Mouse (Mus musculus) kidney, postnatal 14 days (tissue): Measurements from ENCODE around the gene Saa4.
"Not testable (repeated sequence)": the region's sequence is repeated elsewhere in the genome, so short reads cannot be mapped to it uniquely, and the experiment has no call there.

ENCODE experiments used
- DNase-seq: peaks from one replicate; pipeline ENCODE4 v3.0.0; 2022; ENCODE audit warnings: mixed read lengths

Gene Saa4

GRCm38 (mm10) chr7:46732458-46732857 is at the start of gene Saa4:
Saa4 (minus strand) TSS chr7:46732603.
- DNase-seq = no peak

DNA sequence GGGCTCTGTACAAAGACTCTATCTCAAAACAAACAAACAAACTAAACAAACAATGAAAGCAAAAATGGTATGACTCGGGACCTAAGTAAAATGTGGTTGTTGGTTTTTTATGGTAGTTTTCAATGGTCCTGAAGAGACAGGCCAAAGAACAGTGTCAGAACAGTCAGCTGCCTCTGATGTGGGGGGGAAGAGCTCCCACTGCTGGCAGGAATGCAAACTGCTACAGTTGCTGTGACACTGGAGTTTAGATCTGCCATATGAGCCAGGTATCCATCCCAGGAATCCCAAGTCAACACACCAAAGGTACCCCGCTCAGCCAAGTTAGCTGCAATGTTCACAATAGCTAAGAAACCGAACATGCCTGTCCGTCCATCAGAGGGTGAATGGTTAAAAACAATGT is 38.3 kb upstream of the Saa4 start:
- peak; percentile 60 for DNase-seq

- DNase-seq = no peak
Measured at GRCm38 (mm10) chr7:46768451-46768850, 36.0 kb upstream of the Saa4 start.

GRCm38 (mm10) chr7:46767371-46767770 is 35.0 kb upstream of the Saa4 start:
- no peak for DNase-seq

DNA sequence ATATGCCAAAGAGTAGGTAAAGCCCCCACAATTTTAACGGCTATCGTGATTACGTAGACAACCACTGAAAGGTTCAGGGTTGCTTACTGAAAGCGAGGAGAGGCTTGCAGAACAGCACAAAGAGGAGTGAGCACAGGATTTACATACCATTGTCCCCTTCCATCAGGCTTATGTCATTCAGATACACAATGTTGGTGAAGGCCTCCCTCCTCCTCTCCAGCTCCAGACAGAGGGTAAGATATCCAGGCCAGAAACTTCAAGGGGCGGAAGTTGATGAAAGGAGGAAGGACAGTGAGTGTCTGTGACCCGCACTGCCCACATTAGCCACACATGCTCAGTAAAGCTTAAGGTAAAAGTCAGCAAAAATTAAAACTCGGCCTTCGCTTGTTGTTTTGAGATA is 32.3 kb upstream of the Saa4 start:
- no peak for DNase-seq

GRCm38 (mm10) chr7:46762601-46763000 is 30.2 kb upstream of the Saa4 start:
- no peak for DNase-seq

GRCm38 (mm10) chr7:46761049-46761795 is 28.8 kb upstream of the Saa4 start:
- no peak for DNase-seq

DNA sequence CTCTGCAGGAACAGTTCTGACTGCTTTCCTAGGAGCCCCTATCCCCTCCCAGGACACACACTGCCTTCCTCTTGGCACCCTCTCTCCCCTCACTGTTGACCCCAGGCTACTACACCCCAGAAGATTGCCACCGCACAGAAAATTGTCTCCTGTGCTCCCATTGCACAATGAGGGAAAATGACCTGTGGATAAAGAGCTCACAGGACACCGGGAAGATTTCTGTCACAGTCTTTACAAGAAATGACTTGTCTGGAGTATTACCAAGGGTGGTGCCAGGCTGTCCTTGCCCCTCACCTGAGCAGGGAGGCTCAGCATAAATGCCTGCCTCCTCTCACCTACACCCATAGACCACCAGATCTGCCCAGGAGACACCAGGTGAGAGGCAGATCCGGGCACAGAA is 19.1 kb upstream of the Saa4 start, which contains the start of gene Saa2:
Gene Saa2, plus strand, starts transcription at position 301 of the 400 bp plus-strand sequence.
- no peak for DNase-seq

DNA sequence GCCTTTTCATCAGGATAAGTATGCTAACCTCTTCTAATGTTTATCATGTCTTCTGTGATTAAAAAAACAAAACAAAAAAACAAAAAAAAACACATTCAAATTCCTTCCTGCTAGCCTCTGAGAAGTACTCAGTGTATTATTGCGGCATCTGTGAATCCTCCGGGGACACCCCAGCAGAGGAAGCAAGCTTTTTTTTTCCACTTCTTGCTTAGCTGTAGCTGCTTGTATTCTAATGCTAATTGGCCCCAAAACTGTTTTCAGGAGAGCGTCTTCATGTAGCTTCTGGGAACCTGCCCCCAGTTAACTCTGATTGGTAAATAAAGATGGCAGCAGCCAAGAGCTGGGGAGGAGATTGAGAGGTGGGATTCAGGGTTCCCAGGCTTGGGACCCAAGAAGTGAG is 16.1 kb upstream of the Saa4 start:
- DNase-seq = no peak

- no peak for DNase-seq
Measured at GRCm38 (mm10) chr7:46746381-46746780, 14.0 kb upstream of the Saa4 start.

GRCm38 (mm10) chr7:46745816-46746215 is 13.4 kb upstream of the Saa4 start:
- DNase-seq = no peak

- DNase-seq = not testable (repeated sequence)
Measured at GRCm38 (mm10) chr7:46742880-46743279, 10.5 kb upstream of the Saa4 start, which contains the start of gene Saa1. Saa1 (minus strand) TSS chr7:46742980.

DNA sequence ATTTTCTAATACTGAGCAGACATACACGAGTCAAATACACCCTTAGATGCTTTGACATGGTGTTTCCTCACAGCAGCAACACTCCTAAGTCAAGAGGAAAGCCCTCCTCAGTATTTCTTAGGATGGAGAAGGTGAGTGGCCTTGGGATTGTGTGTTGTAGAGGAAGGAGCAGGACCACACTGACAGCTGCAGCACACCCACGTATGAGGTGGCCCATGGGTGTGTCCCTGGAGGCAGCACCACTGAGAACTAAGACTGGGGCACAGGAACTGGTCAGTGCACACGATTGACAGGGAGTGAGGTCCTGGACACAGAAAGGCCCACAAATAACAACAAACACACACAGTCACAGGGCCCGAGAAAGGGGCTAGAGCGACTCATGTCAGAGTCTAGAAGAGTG is 7.6 kb upstream of the Saa4 start:
- DNase-seq = not testable (repeated sequence)

GRCm38 (mm10) chr7:46738561-46739460 is 6.4 kb upstream of the Saa4 start:
- DNase-seq = peak; percentile 31

DNA sequence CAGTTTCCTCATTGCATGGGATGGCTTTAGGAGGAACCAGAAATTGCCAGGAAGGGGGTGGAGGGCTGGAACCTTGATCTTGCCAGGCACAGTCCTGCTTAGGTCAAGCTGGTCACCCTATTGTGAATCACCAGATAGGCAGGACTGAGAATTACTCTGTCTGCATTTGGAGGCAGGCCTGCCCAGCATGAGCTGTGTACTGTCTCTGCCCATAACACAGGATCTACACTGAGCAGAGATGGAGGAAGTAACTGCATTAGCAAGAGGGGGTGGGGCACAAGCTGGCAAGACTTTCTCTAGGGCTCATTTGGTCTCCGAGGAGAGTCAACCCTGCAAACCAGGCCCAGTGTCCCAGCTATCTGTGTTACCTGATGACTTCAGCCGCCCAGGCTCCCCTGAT is 2.6 kb upstream of the Saa4 start:
- no peak for DNase-seq

DNA sequence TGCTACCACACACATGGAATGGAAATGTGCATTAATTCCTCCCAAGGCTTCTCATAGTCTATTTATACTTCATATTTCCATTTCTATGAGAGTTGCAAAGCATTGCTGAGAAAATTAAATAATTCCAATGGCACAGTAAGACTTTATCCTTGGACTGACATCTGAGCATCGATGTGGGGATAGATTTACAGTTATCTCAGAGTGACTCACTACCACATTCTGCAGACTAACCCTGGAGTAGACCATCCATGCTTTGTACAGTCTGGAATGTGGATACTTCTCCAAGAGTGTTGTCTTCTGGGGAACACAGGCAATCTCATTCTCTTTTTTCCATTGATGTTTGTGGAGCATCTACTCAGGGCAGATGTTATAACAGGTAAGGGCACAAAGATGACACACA is 4.8 kb downstream of the Saa4 start:
- no peak for DNase-seq

GRCm38 (mm10) chr7:46724396-46724795 is 8.0 kb downstream of the Saa4 start:
- no peak for DNase-seq

GRCm38 (mm10) chr7:46723849-46724248 is 8.6 kb downstream of the Saa4 start:
- peak; percentile 48 for DNase-seq

GRCm38 (mm10) chr7:46723354-46723753 is 9.0 kb downstream of the Saa4 start:
- DNase-seq = no peak

DNA sequence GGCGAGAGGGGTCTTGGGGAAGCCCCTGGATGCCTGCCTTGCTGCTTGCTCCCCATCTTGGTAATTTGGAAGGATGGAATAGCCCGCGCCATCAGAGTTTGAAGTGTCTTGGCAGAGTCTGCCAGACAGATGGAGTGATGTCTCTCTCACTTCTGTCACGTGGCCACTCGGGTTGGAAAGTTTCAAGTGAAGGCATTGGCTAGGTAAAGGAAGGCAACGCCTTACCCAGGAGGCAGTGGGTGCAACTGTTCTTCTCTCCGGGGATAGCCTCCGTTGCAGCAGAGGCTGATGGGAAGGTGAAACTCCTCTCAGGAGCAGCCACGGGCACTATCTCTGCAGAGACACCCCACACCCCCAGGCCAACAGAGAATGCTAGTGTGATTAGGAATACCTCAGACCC is 11.9 kb downstream of the Saa4 start:
- DNase-seq = no peak

DNA sequence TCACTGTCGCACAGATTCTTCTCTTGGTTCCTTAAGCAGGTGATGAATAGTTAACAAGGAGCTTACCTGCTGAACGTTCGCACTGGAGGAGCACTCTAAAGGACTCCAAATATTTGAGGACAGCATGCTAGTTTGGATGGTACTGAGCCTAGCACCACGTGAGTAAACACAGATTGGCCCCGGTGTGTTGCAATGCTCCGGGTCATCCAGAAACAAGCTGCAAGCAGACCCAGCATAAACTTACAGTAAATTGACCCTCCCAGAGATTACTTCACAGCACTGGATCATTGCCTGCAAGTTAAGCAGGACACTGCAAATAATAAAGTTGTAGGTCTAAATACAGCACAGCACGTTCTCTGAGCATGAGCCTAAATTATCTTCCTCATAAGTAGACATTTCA is 12.9 kb downstream of the Saa4 start:
- DNase-seq = no peak

GRCm38 (mm10) chr7:46718591-46719270 is 13.7 kb downstream of the Saa4 start:
- no peak for DNase-seq

- peak; percentile 29 for DNase-seq
Measured at GRCm38 (mm10) chr7:46716897-46717296, 15.5 kb downstream of the Saa4 start.
